Mouse (Mus musculus): ENCODE measurements around the gene Rad51b.

Gene Rad51b

DNA sequence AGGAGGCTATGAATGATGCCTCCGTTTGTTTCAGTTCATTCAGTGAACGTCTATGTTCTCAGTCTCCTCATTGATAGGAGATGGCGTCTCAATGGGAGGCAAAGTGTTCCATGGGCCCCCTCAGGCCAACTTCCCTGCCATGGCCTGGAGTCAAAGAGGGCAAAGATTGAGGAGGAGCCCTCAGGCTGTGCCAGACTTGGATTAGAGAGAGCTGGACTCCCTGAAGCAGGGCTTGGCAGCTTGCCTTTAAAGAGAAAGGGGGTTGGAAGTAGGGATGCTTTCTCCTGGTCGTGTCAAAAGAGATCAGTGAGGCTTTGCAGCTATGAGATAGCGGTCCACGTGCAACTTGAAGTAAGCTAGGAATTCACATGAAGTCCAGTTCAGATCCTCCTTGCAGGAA is 469.0 kb downstream of the Rad51b start:
- DNase-seq (ENCODE audit: low read depth) = no peak

DNA sequence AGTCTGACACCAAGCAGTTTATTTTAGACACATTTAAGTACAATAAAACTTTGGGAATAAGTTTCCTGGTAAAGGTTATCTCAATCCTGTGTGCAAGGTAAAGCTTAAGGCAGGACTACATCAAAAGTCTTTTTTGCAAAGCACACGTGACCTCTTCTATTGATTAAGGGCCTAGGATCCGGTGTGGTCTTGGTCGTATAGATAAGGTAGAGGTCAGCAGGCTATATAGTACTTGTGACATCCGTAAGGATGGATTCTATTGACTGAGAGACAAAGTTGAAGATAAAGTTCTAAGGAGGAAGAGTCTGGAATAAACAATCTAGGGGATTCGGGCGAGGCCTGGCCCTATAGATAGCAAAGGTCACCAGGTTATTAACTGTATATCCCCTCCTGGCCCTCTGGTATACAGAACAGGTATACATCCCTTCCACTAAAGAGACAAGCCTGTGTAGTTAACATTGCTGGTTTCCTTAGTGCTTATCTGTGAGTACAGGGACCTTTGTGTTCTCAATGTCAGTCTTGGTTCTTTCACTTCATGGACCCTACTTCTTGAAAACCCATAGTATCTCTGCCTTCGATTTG is 471.8 kb downstream of the Rad51b start:
- DNase-seq (ENCODE audit: low read depth) = no peak

DNA sequence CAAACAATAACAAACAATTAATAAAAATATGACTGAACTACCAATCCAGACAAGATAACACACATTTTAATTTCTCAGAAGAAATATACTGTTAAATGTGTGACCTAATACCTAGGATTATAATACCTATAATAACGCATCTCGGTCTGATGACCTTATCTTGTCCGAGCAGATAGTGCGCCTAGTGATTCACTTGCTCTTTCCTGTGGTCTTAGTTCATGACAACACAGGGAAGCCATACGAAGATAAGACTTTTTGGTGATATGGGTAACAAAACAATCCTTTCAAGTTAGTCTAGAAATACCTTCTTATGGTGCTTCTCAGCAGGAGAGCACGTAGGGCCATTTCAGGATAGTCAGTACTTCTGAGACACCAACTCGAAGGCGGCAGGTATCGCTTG is 472.7 kb downstream of the Rad51b start:
- peak; percentile 80 for DNase-seq (ENCODE audit: low read depth)

DNA sequence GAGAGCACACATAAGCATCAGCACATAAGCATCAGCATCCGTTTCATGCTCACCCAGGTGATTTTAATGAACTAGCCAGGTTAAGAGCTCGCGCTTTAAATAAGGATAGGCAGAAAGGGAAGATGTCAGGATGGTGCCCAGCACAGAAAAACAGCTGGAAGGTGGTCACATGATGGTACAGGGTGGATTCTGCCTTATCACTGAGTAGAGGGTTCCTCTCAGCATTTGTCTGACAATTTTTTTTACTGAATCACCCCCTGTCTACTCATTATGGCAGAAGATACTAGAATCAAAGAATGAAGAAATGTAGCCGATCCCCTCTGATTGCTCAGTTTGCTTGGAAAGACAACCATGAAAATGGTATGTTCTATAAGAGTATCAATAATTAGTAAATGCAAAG is 474.1 kb downstream of the Rad51b start:
- no peak for DNase-seq (ENCODE audit: low read depth)

DNA sequence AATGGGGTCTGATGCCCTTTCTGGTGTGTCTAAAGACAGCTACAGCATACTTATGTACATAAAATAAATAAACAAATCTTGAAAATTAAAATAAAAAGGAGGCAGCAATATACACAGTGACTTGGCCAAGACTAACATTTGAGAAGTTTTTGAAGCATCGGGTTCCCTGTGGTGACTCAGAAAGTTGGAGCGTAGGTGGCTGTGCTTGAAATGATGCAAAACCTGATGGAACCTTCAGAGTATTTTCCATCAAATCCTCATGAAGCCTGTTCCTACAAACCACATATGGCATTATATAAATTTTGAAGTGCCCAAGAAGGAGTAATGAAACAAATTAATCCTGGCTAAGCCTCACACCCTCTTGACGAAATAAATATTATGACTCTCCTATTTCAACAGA is 474.7 kb downstream of the Rad51b start:
- no peak for DNase-seq (ENCODE audit: low read depth)

DNA sequence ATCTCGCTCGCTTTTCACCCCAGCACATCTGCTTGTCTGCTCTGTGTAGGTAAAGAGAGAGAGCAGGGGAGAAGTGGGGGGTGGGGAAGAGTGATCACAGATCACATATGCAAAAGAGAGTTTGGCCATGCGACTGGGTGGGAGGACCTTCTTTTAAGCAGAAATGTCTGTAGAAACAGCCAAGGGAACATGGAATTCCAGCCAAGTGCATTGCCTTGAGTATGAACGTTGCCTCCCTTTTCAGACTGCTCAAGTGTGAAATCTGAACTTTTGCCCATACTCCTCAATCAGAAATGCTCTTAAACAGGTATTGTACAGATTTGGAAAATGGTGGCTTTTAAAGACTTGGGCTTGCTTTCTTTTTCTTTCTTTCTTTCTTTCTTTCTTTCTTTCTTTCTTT is 476.2 kb downstream of the Rad51b start:
- no peak for DNase-seq (ENCODE audit: low read depth)

DNA sequence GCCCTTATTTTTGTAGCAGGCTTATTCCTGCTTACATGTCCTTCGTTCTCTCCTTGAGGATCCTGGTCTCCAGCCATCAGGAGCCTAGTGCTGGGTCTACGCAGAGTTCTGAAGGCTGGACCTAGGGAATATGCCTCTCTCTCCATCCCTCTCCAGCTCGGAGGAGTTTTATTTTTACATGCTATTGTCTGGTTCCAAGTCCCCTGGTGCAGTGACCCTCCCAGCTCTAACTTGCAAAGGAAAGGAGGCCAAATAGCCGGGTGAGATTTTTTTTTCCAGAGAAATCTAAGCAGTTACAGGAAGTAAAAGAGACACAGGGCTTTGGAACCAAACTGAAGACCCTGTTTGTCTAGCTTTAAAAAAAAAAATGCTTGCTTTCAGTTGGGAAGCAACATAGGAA is 477.5 kb downstream of the Rad51b start:
- DNase-seq (ENCODE audit: low read depth) = no peak

DNA sequence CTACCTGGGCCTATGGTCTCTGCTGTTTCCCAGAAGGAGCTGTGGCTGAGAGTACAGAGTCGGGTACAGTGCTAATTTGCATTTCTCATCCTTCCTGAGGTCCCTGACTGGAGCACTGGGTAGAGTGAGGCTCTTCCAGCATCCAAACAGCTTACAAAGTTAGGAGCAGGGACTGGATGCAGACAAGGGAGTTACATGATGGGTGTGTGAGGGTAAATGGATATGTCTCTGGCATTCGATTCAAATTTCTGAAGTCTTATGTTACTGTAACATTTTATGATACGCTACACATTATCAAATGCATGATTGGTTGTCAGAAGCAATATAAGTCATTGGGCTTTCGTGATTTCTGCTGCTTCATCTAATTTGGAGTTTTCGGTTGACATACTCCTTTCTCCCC is 479.7 kb downstream of the Rad51b start:
- no peak for DNase-seq (ENCODE audit: low read depth)

DNA sequence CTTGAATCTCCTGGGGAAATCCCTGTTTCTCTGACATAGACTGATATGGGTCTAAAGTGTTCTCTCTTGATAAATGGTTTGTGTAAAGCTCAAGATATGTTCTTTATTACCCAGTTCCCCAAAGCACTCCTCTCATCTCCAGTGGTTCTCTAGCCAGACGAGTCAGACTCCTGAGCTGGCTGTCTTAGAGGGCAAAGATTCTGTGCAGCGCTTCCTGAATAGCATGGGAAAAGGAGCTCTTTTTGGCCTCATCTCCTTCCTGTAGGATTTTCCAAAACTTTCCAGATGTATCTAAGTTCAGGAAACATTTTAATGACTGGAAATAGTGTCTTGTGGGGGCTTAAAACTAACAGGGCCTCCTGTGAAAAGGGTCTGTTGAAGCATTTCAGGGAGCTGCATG is 483.7 kb downstream of the Rad51b start:
- DNase-seq (ENCODE audit: low read depth) = no peak

DNA sequence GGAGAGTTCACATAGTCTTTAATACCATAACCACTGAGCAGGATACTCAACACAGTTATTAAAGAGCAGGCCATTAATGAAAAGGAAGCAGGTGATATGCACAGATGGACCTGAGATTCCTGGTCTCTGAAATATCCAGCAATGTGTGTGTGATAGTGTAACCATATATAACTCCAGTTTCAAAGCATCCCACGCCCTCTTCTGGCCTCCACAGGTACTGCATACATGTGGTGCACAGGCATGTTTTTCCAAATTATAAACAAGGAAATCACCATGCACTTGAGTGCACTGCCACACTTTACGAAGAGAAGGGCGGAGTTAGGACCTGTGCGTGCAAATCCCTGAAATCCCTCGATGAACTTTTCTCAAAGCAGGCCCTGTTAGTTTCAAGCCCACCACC is 484.7 kb downstream of the Rad51b start:
- DNase-seq (ENCODE audit: low read depth) = no peak

DNA sequence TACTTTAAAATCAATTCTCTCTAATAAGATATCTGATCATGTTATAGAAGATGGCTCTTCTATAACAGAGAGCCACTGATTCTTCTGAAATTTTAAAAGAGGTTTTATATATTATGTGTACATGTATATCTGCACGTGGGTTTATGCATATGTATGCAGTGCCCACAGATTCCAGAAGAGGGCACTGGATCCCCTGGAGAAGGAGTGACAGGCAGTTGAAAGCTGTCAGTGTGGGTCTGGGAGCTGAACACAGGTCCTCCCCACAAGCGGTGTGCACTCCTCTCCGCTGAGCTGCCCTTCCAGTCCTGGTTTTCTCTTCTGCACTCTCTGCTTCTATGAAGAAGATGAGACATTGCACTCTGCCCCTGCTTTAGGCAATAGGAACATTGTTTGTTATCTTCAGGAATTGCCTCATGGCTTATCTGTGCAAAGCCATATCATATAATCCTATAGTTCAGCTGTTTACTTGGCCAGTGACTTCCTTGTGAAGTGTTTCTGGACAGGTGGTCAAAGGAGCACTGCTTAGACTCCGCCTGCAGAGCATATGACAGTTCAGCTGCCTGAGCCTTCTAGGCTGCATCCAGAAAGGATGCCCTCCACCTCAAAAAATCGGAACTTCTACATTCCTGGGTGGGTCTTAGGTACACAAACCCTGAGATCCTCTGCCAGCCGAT is 485.5 kb downstream of the Rad51b start:
- DNase-seq (ENCODE audit: low read depth) = no peak

DNA sequence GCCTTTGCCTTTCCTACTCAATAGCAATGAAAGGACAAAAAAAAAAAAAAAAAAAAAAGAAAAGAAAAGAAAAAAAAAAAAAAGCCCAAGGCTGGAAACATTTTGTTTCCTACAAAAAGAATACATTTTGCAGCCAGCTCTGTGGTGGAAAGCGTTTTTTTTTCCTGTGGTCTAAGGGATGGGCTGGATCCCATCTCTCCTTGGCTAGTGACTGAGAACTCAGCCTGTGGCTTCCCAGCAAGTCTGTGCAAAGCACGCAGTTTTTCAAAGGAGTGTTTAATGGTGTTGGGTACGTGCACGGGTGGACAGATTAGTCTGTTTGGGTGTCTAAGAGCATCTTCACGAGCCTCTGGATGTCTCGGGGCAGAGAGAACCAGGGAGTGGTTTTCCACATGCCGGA is 487.1 kb downstream of the Rad51b start:
- DNase-seq (ENCODE audit: low read depth) = no peak

DNA sequence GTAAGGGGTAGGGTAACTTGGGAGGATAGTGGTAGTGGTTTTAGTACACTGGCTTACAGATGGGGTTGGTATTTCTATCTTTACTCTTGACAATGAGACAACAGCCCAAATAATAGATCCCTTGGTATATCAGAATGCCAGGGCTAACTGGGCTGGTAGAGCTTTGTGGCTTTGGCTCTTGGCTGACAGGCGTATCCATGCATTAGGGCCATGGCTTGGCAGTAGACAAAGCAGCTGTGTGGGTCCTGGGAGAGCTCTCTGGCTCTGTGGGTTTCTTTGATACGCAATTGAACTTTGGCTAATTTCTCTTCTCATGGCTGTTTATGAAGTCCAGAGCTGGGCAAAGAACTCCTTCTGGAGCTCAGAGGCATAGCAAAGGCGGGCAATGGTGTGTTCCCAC is 488.6 kb downstream of the Rad51b start:
- DNase-seq (ENCODE audit: low read depth) = no peak

DNA sequence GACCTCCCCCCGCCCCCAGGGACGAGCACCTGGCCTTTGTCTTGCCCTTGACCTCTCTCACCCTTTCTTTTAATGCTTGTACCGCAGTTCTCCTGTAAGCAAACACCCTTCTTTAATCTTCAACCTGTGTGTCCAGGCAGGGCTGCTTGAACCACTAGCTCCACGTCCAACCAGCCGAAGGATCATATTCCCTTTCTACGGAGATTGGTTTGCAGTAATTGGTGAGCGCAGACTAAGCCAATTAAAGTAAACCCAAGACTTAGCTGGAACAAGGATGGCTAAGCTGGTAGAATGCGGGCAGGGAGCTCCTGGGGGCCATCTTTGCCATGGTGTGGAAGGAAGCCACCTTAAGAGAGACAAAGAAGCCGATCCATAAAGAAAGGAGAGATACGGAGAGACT is 490.5 kb downstream of the Rad51b start:
- no peak for DNase-seq (ENCODE audit: low read depth)

DNA sequence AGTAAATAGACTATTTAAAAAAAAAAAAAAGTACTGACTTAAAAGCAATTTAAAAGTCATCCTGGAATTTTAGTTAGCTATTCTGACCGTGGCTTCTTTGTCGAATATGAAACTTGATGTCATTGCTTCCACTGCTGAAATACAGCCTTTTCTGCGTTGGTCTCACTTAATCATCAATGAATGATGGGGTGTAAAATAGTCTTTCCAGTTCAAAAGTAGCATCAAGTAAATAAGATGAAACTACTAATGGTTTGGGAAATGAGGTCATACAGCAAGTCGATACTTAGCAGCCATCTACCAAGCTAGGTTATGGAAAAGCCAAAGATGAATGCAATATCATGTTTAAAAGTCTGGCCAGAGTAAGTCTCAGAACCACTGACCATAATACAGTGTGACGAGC is 491.3 kb downstream of the Rad51b start:
- no peak for DNase-seq (ENCODE audit: low read depth)

DNA sequence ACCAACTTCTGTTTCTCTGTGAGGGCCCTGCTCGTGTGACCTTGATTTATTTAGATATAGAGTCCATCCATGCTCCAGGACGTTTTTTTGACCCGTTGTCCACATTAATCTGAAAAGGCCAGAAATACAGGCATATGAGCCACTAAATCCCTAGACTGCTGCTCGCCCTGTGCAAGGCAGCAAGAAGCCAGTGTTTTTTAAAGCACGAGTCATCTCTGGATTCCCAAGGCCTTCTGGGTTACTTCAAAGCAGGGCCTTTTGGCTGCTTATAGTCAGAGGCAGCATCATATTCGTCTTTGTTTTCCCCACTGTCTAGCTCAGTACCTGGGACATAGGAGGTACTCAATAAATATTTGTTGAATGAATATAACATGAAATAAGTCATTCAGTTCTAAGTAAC is 492.4 kb downstream of the Rad51b start:
- no peak for DNase-seq (ENCODE audit: low read depth)

DNA sequence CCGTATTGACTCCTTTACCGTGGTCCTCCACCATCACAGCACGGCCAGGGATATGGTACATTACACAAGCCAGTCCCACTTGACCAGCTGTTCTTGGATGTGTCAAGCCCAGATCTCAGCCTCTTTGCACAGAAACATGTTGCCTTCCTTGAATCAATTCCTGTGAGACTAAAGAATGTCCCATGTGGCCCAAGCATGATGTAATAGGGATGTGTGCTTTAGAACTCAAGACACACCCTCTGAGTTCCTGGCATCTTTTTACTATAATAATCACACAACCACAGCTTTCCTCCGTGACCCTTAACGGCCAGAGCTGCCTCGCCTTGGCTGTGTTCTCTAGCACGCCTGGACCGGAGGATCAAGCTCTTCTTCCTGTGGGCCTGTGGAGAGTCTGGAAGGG is 496.3 kb downstream of the Rad51b start:
- no peak for DNase-seq (ENCODE audit: low read depth)

DNA sequence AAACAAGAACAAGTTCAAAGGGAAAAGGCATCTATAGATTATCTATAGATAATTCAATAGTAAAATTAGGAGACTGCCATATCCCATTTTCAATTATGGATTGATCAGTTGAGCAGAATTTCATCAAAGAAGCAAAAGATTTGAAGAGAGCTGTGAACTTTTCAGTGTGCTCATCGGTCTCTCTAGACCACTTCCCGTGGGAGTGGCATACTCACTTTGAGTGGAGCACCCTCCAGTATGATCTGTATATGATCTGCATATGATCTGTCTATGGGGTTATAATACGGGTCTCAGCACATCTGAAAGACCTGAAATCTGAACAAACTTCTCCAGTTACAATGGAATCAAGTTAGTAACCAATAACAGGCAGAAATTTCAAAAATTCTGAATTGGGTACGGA is 497.7 kb downstream of the Rad51b start:
- no peak for DNase-seq (ENCODE audit: low read depth)

DNA sequence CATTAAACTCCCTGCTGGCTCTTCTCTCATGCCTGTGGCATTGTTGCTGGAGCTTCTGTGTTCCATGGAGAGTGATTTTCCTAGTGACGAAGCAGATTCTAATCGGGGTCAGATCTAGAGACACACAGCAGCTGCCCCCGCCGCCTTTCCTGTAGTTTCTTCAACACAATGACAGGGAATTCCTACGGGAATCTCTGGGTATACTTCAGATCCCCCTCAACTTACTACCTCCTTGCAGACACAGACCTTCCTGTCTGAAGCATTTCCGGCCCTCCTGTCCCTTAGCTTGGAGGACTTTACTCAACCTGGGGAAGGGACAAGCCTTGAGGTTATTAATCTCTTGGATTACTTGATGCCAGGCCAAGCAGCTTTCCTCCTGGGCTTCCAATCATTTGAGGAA is 499.2 kb downstream of the Rad51b start:
- no peak for DNase-seq (ENCODE audit: low read depth)

DNA sequence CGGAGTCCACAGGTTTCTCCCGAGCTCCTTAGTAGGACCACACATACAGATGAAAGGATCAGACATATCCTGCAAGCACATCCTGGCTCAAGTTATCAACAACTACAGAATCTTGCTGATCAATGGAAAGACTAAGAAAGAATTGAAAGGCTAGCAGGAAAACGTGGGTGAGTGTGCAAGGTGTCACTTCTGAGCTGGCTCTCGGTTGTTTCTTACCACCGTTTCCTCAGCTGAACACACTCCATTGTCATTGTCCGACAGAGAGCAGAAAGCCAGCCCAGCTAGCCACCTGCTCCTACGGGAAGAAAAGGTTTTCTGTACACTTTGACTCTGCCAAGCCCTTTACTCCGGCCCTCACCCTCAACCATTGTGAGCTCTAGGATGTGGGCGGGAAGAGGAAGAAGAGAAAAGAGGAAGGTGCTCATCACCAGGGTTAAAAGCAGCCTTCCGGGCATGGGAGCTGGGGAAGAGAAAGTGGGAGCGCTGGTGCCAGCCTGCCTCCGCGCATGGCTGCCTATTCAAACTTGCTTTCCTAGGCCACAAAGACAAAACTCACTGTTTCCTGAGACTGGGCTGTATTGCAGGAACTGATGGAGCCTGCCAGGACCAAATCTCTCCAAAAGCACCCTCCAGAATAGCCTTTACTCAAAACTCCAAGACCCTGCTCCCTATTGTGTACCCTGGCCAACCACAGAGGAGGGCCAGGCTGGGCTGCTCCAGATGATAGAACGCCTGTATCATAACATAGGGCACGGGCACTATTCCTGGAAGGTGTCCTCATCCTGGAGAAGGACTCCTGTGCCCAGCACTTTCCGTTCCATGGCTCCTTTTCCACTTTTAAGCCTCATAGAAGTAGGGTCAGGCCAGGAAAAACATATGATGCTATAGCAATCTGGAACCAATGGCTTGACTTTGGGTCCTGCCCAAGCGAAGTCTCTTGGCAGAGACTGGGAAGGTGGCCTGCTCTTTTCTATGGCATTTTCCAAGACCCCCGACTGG is 500.0 kb downstream of the Rad51b start:
- no peak for DNase-seq (ENCODE audit: low read depth)

DNA sequence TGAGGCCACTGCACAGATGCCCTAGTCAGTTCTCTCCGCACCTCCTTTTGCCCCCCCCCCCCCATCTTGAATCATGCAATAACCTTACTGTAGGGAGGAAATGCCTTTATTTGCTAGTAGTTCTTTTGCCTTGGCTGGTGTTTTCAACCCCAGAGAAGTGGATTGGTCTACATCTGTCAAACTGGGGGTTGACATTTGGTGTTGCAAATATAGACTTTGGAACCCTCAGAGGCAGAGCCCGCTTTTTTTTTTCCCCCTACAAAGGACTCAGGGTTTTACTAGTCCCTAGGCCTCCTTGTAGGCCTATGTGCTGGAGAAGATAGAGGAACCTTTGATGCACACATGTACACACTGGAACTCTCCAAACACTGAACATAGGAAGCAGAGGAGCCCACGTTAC is 501.4 kb downstream of the Rad51b start:
- DNase-seq (ENCODE audit: low read depth) = no peak

DNA sequence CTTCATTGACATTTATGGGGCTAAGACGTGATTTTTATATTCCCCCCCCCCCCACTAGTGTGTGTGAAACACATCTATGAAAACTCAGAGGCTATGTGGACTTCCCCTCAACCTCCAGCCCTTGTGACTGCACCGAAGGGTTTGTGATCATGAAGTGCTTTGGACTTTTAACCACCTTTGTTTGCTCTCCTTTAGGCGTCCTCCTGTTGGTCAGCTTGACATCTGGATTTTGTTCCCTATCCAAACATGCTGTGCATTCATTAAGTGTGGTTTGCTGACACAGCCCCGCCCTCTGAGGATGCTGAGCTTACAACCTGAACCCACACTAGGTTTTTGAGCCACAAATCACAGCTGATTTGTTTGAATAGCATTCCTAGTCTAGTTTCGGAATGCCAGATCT is 502.3 kb downstream of the Rad51b start:
- DNase-seq (ENCODE audit: low read depth) = no peak

DNA sequence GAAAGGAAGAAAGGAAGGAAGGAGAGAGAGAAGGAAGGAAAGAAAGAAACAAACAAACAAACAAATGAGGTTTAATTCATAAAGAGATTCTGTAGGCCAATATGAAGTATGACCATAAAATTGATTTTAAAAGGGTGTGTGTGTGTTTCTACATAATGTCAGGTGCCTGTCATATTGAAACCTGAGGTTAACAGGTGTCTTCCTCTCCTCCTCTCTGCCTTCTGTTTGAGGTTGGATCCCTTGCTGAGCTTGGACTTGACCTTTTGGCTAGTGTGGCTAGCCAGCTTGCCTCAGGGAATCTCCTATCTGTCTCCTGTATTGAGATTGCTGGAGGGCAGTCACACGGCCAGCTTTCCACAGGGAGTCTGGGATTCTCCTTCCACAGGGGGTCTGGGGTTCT is 506.6 kb downstream of the Rad51b start:
- no peak for DNase-seq (ENCODE audit: low read depth)

Data from c-Kit-positive CD71-positive TER-119-negative erythroid progenitor cells, embryonic 14.5 days (primary cell).